Mouse (Mus musculus) spleen, adult 18-20 months (tissue): ENCODE results near the gene Creld1.

Source experiments
- DNase-seq, 2 experiments: peaks; one replicate each; pipeline ENCODE4 v3.0.0; 2022; ENCODE audit warnings: mixed read lengths in 2 of 2

The Creld1 gene

GRCm38 (mm10) chr6:113471297-113471936 is 11.7 kb upstream of the Creld1 start, which contains the start of gene Il17rc:
Gene Il17rc, plus strand, starts transcription at chr6:113471427.
- no peak for DNase-seq

- no peak for DNase-seq
Observed at GRCm38 (mm10) chr6:113472061-113472460, 11.0 kb upstream of the Creld1 start.

GRCm38 (mm10) chr6:113473246-113473645 is 9.9 kb upstream of the Creld1 start:
- no peak for DNase-seq

GRCm38 (mm10) chr6:113473715-113474114 is 9.4 kb upstream of the Creld1 start:
- no peak for DNase-seq

- DNase-seq = no peak
Observed at GRCm38 (mm10) chr6:113477353-113477752, 5.7 kb upstream of the Creld1 start.

GRCm38 (mm10) chr6:113478906-113479305 is 4.2 kb upstream of the Creld1 start:
- no peak for DNase-seq

- no peak for DNase-seq
Observed at GRCm38 (mm10) chr6:113480555-113481373, 2.3 kb upstream of the Creld1 start.

GRCm38 (mm10) chr6:113482477-113483099 is 509 bp upstream of the Creld1 start:
- DNase-seq = peak in 1 of 2 experiments; percentile 35

- DNase-seq = no peak
Observed at GRCm38 (mm10) chr6:113483729-113484128, 632 bp downstream of the Creld1 start.

- no peak for DNase-seq
Observed at GRCm38 (mm10) chr6:113487125-113487576, 4.1 kb downstream of the Creld1 start.

- DNase-seq = no peak
Observed at GRCm38 (mm10) chr6:113489410-113489809, 6.3 kb downstream of the Creld1 start.

GRCm38 (mm10) chr6:113492101-113492864 is 9.2 kb downstream of the Creld1 start:
- DNase-seq = no peak

- DNase-seq = peak; percentile 76 to 84
Observed at GRCm38 (mm10) chr6:113494258-113494788, 11.2 kb downstream of the Creld1 start.

GRCm38 (mm10) chr6:113495071-113495675 is 12.1 kb downstream of the Creld1 start:
- DNase-seq = no peak

GRCm38 (mm10) chr6:113499346-113499745 is 16.2 kb downstream of the Creld1 start:
- no peak for DNase-seq

- DNase-seq = no peak
Observed at GRCm38 (mm10) chr6:113501388-113502084, 18.4 kb downstream of the Creld1 start, which contains the start of gene Prrt3. Gene Prrt3, minus strand, starts transcription at chr6:113501931.

GRCm38 (mm10) chr6:113502801-113503200 is 19.7 kb downstream of the Creld1 start:
- DNase-seq = no peak

- no peak for DNase-seq
Observed at GRCm38 (mm10) chr6:113505689-113506088, 22.6 kb downstream of the Creld1 start.

GRCm38 (mm10) chr6:113507130-113507529 is 24.0 kb downstream of the Creld1 start:
- DNase-seq = no peak

GRCm38 (mm10) chr6:113508272-113508946 is 25.3 kb downstream of the Creld1 start:
- DNase-seq = no peak

GRCm38 (mm10) chr6:113508947-113509280 is 25.8 kb downstream of the Creld1 start:
- DNase-seq = no peak
